Mouse (Mus musculus): ENCODE measurements at regions not wholly inside any gene's neighbourhood (a gene's known extent, or its start where the extent isn't known, plus 50 kb on each side); places are given as distances from the start of the nearest gene placed in this dataset.
A peak's percentile ranks its signal among the peaks of the same experiment; 100 is the strongest.

DNA sequence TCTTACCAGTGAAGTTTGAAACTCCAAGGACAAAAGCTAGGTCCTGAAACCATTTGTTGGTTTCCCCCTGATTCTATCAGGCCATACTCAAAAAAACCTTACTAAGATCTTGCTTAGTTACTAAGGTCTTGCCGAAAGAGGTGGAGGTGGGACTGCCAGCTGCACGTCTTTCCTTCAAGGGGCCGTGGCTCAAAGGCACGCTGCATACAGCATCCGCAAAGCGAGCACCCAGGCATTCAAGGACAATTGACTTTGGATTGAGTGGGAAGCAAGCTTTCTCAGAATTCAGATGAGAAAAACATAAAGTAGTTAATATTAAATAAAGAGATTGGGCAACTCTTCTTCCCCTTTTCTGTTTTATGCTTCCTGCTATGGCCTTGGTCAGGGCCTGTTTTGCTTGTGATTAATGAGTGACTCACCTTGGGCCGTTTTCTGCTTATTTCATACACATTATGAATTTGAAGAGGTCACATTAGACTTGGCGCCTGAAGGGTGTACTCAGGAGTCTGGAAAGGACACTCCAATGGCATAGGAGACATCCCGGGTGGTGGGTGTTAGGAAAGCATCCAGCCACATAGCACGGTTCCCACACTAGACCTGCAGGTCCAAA, 166.1 kb downstream of the Cyld start:
- ATAC-seq: no peak
- H3K36me3 ChIP-seq (ENCODE audit: control insufficient read depth, insufficient read depth): no peaks in the 10 kb centered on the region
- H3K4me2 ChIP-seq (ENCODE audit: low read length): no peak overlapping the region
- no peaks in the 10 kb centered on the region for H3K27me3 ChIP-seq (replicated peaks; ENCODE audit: control insufficient read depth, insufficient read depth, low read length)
- no peaks in the 10 kb centered on the region for H3K4me1 ChIP-seq (replicated peaks; ENCODE audit: control insufficient read depth, insufficient read depth, low read length)
- no peak overlapping the region for H3K4me3 ChIP-seq (replicated peaks; ENCODE audit: low read length)
- no peaks in the 10 kb centered on the region for H3K9me3 ChIP-seq (ENCODE audit: control insufficient read depth, low read length)
- 93% methylated on average over 10 of the region's 10 CpGs for WGBS
- H3K27ac ChIP-seq (ENCODE audit: low read length): no peak overlapping the region
- H3K9ac ChIP-seq (replicated peaks; ENCODE audit: low read depth, low read length): no peak overlapping the region

- Histone ChIP-seq H3K9me3 (ENCODE audit: control insufficient read depth, low read length) (no peaks in the 10 kb centered on the region), H3K4me1 (replicated peaks; ENCODE audit: control insufficient read depth, insufficient read depth, low read length) (no peaks in the 10 kb centered on the region), H3K4me3 (replicated peaks; ENCODE audit: low read length) (no peak overlapping the region), H3K9ac (replicated peaks; ENCODE audit: low read depth, low read length) (no peak overlapping the region), H3K4me2 (ENCODE audit: low read length) (no peak overlapping the region), H3K36me3 (ENCODE audit: control insufficient read depth, insufficient read depth) (no peaks in the 10 kb centered on the region), H3K27me3 (replicated peaks; ENCODE audit: control insufficient read depth, insufficient read depth, low read length) (no peaks in the 10 kb centered on the region), H3K27ac (ENCODE audit: low read length) (no peak overlapping the region)
- 84% methylated on average over 2 of the region's 2 CpGs for WGBS
- ATAC-seq: no peak
These were observed 160.4 kb downstream of the Cyld start for GRCm38 (mm10) chr8:88857216-88857615.

DNA sequence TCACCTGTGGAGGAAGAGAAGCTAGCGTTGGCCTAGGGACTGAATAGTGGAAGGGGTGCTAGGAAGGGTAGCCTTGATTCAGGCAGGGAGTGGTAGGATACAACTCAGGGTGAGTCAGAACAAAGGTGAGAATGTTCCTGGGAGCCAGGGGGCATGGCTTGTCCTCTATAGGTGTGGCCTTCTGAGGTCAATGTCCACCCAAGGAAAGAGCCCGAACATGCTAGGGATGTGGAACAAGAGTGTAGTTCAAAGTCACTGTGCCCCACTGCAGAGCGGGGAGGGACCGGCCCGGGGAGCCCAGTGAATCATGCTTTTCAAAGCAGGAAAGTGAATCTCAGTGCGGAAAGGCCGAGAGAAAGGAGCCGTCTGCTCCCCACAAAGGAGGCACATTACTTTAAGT, 156.4 kb downstream of the Cyld start:
- ATAC-seq: no peak
- 77% methylated on average over 8 of the region's 8 CpGs for WGBS
- no peak overlapping the region for H3K9ac ChIP-seq (replicated peaks; ENCODE audit: low read depth, low read length)

DNA sequence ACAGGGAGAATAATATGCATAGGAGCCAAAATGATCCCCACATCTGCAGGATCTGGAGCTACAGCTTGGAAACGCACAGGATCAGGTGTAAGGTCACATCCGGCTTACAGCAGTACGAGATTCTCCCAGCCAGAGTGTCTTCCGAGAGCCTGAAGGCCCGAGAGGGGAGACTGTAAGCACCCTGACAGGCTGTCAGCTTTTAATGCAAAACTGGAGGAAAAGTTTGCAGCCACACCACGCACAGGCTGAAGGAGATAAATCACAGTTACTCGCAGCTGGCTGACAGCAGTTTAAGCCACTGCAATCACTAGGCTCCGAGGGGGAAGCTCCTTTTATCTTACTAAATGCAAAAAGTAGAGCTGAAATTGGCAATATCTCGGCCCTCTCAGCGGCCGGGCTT, 149.1 kb downstream of the Cyld start:
- H3K4me1 ChIP-seq (replicated peaks; ENCODE audit: control insufficient read depth, insufficient read depth, low read length): no peaks in the 10 kb centered on the region
- no peak overlapping the region for H3K9ac ChIP-seq (replicated peaks; ENCODE audit: low read depth, low read length)
- no peak overlapping the region for H3K4me2 ChIP-seq (ENCODE audit: low read length)
- no peaks in the 10 kb centered on the region for H3K27me3 ChIP-seq (replicated peaks; ENCODE audit: control insufficient read depth, insufficient read depth, low read length)
- ATAC-seq: no peak
- H3K9me3 ChIP-seq (ENCODE audit: control insufficient read depth, low read length): no peaks in the 10 kb centered on the region
- no peaks in the 10 kb centered on the region for H3K36me3 ChIP-seq (ENCODE audit: control insufficient read depth, insufficient read depth)
- no peak overlapping the region for H3K4me3 ChIP-seq (replicated peaks; ENCODE audit: low read length)
- no peak overlapping the region for H3K27ac ChIP-seq (ENCODE audit: low read length)
- 66% methylated on average over 11 of the region's 11 CpGs for WGBS

More for the DNA sequence above, 156.4 kb downstream of the Cyld start:
- Histone ChIP-seq H3K4me3 (replicated peaks; ENCODE audit: low read length) (no peak overlapping the region), H3K4me2 (ENCODE audit: low read length) (no peak overlapping the region), H3K27ac (ENCODE audit: low read length) (no peak overlapping the region), H3K27me3 (replicated peaks; ENCODE audit: control insufficient read depth, insufficient read depth, low read length) (no peaks in the 10 kb centered on the region), H3K36me3 (ENCODE audit: control insufficient read depth, insufficient read depth) (no peaks in the 10 kb centered on the region), H3K4me1 (replicated peaks; ENCODE audit: control insufficient read depth, insufficient read depth, low read length) (no peaks in the 10 kb centered on the region), H3K9me3 (ENCODE audit: control insufficient read depth, low read length) (no peaks in the 10 kb centered on the region)

DNA sequence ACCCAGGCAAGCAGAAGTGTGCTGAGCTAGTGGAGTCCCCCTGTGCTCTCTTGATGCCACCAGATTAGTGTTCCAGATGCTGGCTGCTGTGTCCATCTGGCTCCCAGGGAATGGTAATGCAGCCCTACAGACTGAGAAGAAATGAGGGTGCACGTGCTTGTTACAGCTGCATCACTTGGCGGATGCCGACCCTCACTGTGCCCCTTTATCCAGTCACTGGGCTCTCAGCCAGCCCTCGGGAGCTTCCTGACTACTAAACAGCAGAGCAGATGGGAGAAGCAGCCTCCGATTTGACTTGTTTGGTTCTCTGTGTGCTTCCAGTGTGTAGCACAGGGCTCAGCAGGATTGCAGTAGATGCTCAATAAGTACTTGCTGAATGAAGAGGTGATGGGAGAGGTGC, 147.5 kb downstream of the Cyld start:
- no peaks in the 10 kb centered on the region for H3K9me3 ChIP-seq (ENCODE audit: control insufficient read depth, low read length)
- no peaks in the 10 kb centered on the region for H3K36me3 ChIP-seq (ENCODE audit: control insufficient read depth, insufficient read depth)
- H3K9ac ChIP-seq (replicated peaks; ENCODE audit: low read depth, low read length): no peak overlapping the region
- peak; percentile 69 for ATAC-seq
- H3K27ac ChIP-seq (ENCODE audit: low read length): no peak overlapping the region
- no peaks in the 10 kb centered on the region for H3K27me3 ChIP-seq (replicated peaks; ENCODE audit: control insufficient read depth, insufficient read depth, low read length)
- no peak overlapping the region for H3K4me3 ChIP-seq (replicated peaks; ENCODE audit: low read length)
- H3K4me1 ChIP-seq (replicated peaks; ENCODE audit: control insufficient read depth, insufficient read depth, low read length): no peaks in the 10 kb centered on the region
- H3K4me2 ChIP-seq (ENCODE audit: low read length): no peak overlapping the region
- 12% methylated on average over 5 of the region's 5 CpGs for WGBS

- 80% methylated on average over 7 of the region's 7 CpGs for WGBS
- ATAC-seq: no peak
- Histone ChIP-seq H3K36me3 (ENCODE audit: control insufficient read depth, insufficient read depth) (no peaks in the 10 kb centered on the region), H3K4me2 (ENCODE audit: low read length) (no peak overlapping the region), H3K4me3 (replicated peaks; ENCODE audit: low read length) (no peak overlapping the region), H3K4me1 (replicated peaks; ENCODE audit: control insufficient read depth, insufficient read depth, low read length) (no peaks in the 10 kb centered on the region), H3K27ac (ENCODE audit: low read length) (no peak overlapping the region), H3K27me3 (replicated peaks; ENCODE audit: control insufficient read depth, insufficient read depth, low read length) (no peaks in the 10 kb centered on the region), H3K9ac (replicated peaks; ENCODE audit: low read depth, low read length) (no peak overlapping the region), H3K9me3 (ENCODE audit: control insufficient read depth, low read length) (no peaks in the 10 kb centered on the region)
These were observed 145.6 kb downstream of the Cyld start for GRCm38 (mm10) chr8:88842451-88842850.

DNA sequence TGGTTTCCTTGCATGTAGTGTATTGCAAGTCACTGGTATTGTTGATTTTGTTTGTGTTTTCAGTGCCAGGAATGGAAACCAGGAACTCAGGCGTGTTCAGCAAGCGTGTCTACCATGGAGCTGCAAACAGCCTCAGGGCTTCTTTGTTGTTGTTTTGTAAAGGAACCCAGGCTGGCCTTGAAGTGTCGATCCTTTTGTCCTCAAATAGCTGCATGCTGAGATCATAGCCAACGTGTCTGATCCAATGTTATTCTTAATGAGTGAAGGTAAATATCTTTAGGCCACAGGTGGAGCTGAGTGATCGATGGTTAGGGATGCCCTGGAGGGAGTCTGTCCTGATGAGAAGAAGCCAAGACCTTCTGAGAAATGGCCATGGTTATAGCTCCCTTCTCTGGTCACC, 143.3 kb downstream of the Cyld start:
- no peak overlapping the region for H3K4me3 ChIP-seq (replicated peaks; ENCODE audit: low read length)
- H3K27me3 ChIP-seq (replicated peaks; ENCODE audit: control insufficient read depth, insufficient read depth, low read length): no peaks in the 10 kb centered on the region
- no peak overlapping the region for H3K9ac ChIP-seq (replicated peaks; ENCODE audit: low read depth, low read length)
- no peaks in the 10 kb centered on the region for H3K9me3 ChIP-seq (ENCODE audit: control insufficient read depth, low read length)
- ATAC-seq: no peak
- no peak overlapping the region for H3K27ac ChIP-seq (ENCODE audit: low read length)
- 42% methylated on average over 5 of the region's 5 CpGs for WGBS
- H3K4me2 ChIP-seq (ENCODE audit: low read length): no peak overlapping the region
- H3K4me1 ChIP-seq (replicated peaks; ENCODE audit: control insufficient read depth, insufficient read depth, low read length): no peaks in the 10 kb centered on the region
- no peaks in the 10 kb centered on the region for H3K36me3 ChIP-seq (ENCODE audit: control insufficient read depth, insufficient read depth)

GRCm38 (mm10) chr8:88835756-88836291, 139.0 kb downstream of the Cyld start:
- no peak overlapping the region for H3K4me3 ChIP-seq (replicated peaks; ENCODE audit: low read length)
- H3K27ac ChIP-seq (ENCODE audit: low read length): no peak overlapping the region
- WGBS: 54% methylated on average over 12 of the region's 12 CpGs
- H3K9me3 ChIP-seq (ENCODE audit: control insufficient read depth, low read length): no peaks in the 10 kb centered on the region
- H3K9ac ChIP-seq (replicated peaks; ENCODE audit: low read depth, low read length): no peak overlapping the region
- no peaks in the 10 kb centered on the region for H3K27me3 ChIP-seq (replicated peaks; ENCODE audit: control insufficient read depth, insufficient read depth, low read length)
- no peaks in the 10 kb centered on the region for H3K4me1 ChIP-seq (replicated peaks; ENCODE audit: control insufficient read depth, insufficient read depth, low read length)
- no peak for ATAC-seq
- no peak overlapping the region for H3K4me2 ChIP-seq (ENCODE audit: low read length)
- H3K36me3 ChIP-seq (ENCODE audit: control insufficient read depth, insufficient read depth): no peaks in the 10 kb centered on the region

GRCm38 (mm10) chr8:88825816-88826215, 129.0 kb downstream of the Cyld start:
- H3K27ac ChIP-seq (ENCODE audit: low read length): no peak overlapping the region
- no peaks in the 10 kb centered on the region for H3K9me3 ChIP-seq (ENCODE audit: control insufficient read depth, low read length)
- no peak overlapping the region for H3K9ac ChIP-seq (replicated peaks; ENCODE audit: low read depth, low read length)
- no peaks in the 10 kb centered on the region for H3K36me3 ChIP-seq (ENCODE audit: control insufficient read depth, insufficient read depth)
- whole genome bisulfite sequencing: 63% methylated on average over 5 of the region's 5 CpGs
- H3K4me1 ChIP-seq (replicated peaks; ENCODE audit: control insufficient read depth, insufficient read depth, low read length): no peaks in the 10 kb centered on the region
- no peak for ATAC-seq
- H3K4me2 ChIP-seq (ENCODE audit: low read length): no peak overlapping the region
- H3K27me3 ChIP-seq (replicated peaks; ENCODE audit: control insufficient read depth, insufficient read depth, low read length): no peaks in the 10 kb centered on the region
- no peak overlapping the region for H3K4me3 ChIP-seq (replicated peaks; ENCODE audit: low read length)

- no peaks in the 10 kb centered on the region for H3K9me3 ChIP-seq (ENCODE audit: control insufficient read depth, low read length)
- no peaks in the 10 kb centered on the region for H3K27me3 ChIP-seq (replicated peaks; ENCODE audit: control insufficient read depth, insufficient read depth, low read length)
- no peaks in the 10 kb centered on the region for H3K4me1 ChIP-seq (replicated peaks; ENCODE audit: control insufficient read depth, insufficient read depth, low read length)
- H3K4me3 ChIP-seq (replicated peaks; ENCODE audit: low read length): no peak overlapping the region
- WGBS: 83% methylated on average over 7 of the region's 7 CpGs
- H3K9ac ChIP-seq (replicated peaks; ENCODE audit: low read depth, low read length): no peak overlapping the region
- H3K27ac ChIP-seq (ENCODE audit: low read length): no peak overlapping the region
- ATAC-seq: no peak
- no peaks in the 10 kb centered on the region for H3K36me3 ChIP-seq (ENCODE audit: control insufficient read depth, insufficient read depth)
- no peak overlapping the region for H3K4me2 ChIP-seq (ENCODE audit: low read length)
These were observed 127.1 kb downstream of the Cyld start for GRCm38 (mm10) chr8:88823931-88824330.
